Mouse (Mus musculus) erythroblast, adult 5-6 weeks (primary cell): ENCODE measurements around the gene Arrdc4. TPM values are rescaled to one million over a fixed set of nuclear protein-coding genes. Genes with fewer than 3 reads are reported as not detected.

Experiments
- ATAC-seq: replicated peaks from 2 replicates; pipeline ENCODE4 v1.8.0; 2016; ENCODE audit warnings: moderate number of reproducible peaks, mild to moderate bottlenecking, moderate TSS enrichment, inconsistent platforms; ENCODE audit not compliant: poor library complexity, low FRiP score, severe bottlenecking
- total RNA-seq, 2 experiments: library from RNA; stranded (forward) in 1 of 2; stranded (reverse) in 1 of 2; fragments of 150-400 nt in 1 of 2; fragments of 200-764, 138-1000 nt in 1 of 2; gene quantifications; 2 replicates each; pipeline versions ENCODE4 v1.2.3 to v1.2.4; 2015 to 2017; ENCODE audit warnings: low replicate concordance in 2 of 2

The Arrdc4 gene
- total RNA-seq, 2 experiments from 2014 or later, result 2.3 to 7.5 TPM

DNA sequence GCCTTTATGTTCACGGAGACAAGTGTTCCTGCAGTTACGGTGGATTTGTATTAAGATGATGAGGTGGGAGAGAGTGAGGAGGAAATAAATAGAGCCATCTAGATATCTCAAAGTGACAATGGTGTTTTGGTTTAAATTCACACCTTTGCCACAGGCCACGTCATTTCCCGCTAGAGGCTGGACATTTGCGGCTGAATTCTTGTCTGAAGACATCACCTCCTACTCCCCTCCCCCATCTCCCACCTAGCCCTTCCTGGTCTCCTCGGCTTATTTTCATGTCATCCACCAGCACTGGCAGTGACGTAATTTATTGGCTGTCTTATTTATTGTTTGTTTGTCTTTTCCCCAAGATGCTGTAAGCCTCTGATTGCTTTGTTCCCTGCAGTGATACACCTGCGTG is 32.1 kb downstream of the Arrdc4 start:
- ATAC-seq, result no peak

DNA sequence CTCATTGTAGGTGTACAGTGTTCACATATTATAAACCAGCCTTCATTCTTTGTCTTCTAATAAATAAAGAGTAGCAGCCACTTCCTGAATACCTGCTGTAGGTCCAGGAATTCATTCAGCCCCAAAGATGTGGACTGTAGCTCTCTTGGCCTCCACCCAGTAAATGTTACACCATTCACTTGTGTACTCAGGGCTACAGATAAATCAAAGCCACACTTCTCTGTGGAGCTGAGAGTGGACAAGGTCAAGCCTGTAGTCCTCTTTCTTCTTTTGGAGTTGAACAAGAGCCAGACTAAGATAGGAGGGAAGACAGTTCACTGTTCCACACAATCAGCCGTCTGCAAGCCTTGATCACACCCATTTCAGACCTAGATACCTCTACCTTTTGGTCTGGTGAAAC is 36.1 kb downstream of the Arrdc4 start:
- no peak for ATAC-seq

DNA sequence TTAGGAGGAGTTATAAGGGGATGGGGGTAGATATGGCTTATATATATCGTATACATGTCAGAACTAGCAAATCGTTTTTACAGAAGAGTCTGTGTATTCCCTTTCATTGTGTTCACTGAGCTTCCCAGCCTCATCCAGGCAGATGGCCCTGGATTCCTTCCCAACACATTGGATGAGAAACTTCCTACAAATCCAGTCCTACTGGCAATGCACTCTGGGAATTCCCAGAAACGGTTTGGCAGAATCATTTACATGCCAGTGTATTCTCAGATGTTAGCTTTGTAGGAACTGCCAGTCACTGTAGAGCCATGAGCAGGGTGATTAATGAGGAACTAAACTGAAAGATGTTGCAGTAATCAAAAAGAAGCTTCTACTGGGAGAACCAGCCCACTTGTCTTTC is 36.6 kb downstream of the Arrdc4 start:
- no peak for ATAC-seq

DNA sequence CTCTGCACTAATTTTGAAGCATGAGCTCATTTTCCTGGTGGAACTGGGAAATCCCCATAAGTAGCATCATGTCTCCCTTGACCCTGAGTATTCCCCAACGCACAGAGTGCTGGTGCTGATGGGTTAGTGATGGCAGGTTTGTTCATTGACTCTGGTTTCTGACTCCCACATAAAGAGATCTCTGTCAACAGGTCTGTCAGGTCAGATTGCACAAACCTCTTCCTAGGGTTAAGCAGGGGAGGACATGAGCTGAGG is 39.8 kb downstream of the Arrdc4 start:
- ATAC-seq, result no peak

DNA sequence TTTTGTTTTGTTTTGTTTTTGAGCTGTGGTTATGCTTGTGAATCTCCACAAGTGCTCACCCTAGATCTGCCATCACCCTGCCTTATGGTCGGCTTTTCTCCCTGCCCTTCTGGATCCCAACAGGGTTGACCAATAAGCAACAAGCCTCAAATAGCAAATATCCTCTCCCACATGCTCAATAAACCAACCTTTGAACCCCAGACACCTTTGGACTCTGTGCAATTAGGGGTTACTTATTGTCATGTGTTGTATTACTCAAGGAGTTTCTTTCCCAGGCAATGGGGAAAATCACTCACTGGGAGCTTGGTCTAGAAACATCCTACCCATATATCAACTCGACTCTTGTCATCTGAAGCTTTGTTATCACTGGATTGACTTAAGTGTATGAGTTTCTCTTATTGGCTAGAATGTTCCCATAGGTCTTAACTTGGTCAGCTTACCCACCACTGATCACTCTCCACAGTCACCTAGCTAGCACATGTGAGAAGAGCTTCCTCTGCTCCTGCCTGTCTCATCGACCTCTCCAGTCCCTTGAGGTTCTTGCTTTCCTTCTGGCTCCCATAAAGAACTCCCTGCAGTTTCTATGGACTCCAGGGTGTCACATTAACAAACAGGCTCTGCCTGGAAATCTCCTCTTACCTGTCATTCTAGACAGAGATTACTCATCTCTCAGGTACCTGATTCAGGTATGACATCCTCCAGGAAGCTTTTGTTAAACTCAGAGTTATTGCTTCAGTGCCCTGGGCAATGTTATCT is 40.3 kb downstream of the Arrdc4 start:
- no peak for ATAC-seq

DNA sequence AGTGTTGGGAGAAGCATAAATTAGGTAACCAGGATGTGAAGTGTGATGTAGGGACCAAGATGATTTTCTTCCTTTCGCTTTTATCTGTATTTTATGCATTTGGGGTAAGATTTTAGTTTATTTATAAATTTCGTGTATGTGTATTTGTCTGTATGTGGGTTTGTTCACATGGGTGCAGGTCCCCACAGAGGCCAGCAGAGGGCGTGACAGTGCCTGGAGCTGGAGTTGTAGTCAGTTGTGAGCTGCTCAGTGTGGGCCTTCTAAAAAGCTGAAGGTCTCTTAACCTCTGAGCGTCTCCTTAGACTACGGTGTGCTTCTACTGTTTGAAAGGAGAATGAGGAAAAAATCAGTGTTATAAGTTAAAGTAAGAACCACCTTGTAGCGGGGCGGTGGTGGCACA is 43.9 kb downstream of the Arrdc4 start:
- no peak for ATAC-seq

DNA sequence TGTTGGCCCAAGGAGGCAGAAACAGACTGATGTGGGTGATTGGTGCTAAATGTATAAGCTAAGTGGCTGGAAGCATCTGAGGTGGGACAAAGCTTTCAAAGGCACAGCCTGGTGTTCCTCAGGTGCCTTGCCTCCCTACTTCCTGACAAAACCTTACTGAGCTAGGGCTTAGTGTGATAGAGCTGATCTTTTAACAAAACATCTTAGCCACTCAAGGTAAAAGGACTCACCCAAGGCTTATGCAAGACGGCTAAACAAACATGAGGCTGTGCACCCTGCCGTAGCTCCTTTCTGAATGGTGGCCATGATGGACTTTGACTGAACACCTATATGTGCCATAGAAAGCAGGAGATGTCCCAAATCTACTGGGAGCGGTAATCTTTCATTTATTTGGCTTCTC is 51.7 kb downstream of the Arrdc4 start:
- no peak for ATAC-seq

DNA sequence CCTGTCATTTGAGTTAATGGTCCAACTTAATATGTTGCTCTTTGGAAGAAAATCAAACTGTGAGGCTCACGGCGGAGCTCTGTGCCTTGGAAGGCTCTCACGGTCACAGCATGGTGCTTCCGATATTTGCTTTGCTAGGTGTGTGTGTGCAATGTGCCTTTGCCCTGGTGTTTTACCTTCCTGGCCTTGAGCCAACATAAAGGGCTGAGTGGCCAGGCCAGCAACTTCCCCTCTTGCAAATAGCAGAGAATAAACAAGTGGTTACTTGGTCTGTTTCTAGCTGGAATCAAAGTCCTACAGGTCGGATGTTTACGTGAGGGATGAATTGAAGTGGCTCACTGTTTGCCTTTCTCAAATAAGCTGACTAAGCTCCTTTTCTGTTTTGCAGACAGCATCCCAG is 52.1 kb downstream of the Arrdc4 start:
- no peak for ATAC-seq

DNA sequence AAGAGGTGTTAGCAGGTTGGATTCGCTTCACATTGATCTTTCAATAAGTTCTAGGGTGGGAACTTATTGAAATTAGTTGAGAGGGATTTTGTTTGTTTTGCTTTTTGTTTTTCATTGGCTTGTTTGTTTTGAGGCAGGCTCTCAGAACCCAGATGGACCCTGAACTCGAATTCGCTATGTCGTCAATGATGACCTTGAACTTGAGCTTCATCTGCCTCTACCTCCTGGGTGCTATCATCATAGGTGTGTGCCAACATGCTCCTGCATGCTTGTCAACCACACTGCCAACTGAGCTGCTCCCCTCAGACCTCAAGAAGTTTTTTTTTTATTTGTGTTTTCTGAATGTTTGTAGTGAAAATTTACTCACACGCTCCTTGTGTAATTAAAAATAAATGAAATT is 52.6 kb downstream of the Arrdc4 start:
- ATAC-seq, result no peak

DNA sequence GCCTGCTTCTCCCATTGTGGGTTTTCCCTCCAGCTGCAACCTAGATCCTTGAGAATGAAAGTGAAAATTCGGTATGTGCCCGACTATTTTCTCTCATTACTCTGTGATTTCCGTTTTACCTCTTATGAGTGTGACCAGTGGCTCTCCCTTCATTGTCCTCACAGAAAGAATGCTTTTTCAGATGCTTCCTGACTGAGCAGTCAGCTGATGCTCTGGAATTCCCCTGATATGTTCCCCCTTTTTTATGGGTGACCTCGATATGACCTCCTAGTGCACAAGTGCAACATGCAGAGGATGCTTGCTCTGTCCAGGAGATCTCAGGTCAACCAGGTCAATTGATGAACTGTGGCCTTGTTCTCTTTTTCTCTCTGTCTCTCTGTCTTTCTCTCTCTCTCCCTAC is 56.3 kb downstream of the Arrdc4 start:
- no peak for ATAC-seq

DNA sequence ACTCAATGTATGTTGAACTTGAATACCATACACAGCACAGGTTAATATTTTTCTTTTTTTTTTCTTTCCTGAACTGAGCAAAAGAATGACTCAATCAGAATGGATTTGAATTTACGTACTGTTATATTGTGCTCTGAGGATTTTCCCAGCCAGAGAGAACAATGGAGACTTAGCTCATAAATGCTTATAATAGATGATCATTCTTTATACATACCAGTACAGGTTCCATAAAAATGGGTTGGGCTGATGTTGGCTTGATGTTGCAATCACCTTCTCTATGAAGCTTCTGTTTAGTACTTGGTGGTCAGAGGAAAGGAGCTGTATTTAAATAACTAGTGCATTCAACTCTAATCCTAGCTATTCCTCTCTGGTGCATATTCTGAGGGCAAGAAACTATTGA is 57.6 kb downstream of the Arrdc4 start:
- no peak for ATAC-seq

DNA sequence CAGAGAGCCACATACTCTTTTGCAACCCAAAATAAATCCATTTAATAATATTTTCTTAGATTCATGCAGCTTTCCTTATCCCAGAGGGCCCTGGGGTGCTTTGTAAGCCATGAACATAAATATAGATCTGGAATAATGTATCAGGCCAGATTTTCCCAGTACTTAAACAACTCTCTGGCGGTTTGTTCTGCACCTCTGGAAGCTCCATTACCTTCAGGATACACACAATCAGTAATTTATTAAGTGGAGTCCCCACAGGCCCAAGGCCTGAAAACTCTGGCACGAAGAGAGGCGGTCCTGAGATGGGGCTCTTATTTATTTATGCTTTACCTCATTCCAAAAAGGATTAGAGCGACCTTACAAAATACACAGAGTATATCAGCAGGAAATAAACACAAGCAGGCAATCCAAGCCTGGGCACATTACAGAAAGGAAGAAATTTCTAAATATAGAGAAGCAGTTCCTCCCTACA is 61.9 kb downstream of the Arrdc4 start:
- ATAC-seq, result no peak
